Mouse (Mus musculus) embryo, embryonic 11.5 days (tissue): ENCODE measurements around the gene Stac.

Source experiments
- DNase-seq: peaks from one replicate; pipeline ENCODE4 v3.0.0-alpha.2; 2012; ENCODE audit warnings: low read depth, low spot score

Stac gene

GRCm38 (mm10) chr9:111689680-111690483, at the start of gene Stac:
Gene Stac, minus strand, starts transcription at chr9:111690348.
- DNase-seq = peak; percentile 11

- DNase-seq = no peak
Observed at GRCm38 (mm10) chr9:111739431-111740245, 49.5 kb upstream of the Stac start.

- DNase-seq = no peak
Observed at GRCm38 (mm10) chr9:111739026-111739425, 48.9 kb upstream of the Stac start.

GRCm38 (mm10) chr9:111737796-111738195, 47.6 kb upstream of the Stac start:
- DNase-seq = no peak

- no peak for DNase-seq
Observed at GRCm38 (mm10) chr9:111735931-111736330, 45.8 kb upstream of the Stac start.

- no peak for DNase-seq
Observed at GRCm38 (mm10) chr9:111731939-111732670, 42.0 kb upstream of the Stac start.

- DNase-seq = no peak
Observed at GRCm38 (mm10) chr9:111724981-111725593, 34.9 kb upstream of the Stac start.

GRCm38 (mm10) chr9:111714457-111714856, 24.3 kb upstream of the Stac start:
- DNase-seq = no peak

GRCm38 (mm10) chr9:111700101-111700500, 10.0 kb upstream of the Stac start:
- DNase-seq = no peak

GRCm38 (mm10) chr9:111690484-111690855, 322 bp upstream of the Stac start:
- DNase-seq = no peak

- no peak for DNase-seq
Observed at GRCm38 (mm10) chr9:111689146-111689545, 1.0 kb downstream of the Stac start.

- DNase-seq = no peak
Observed at GRCm38 (mm10) chr9:111684170-111684569, 6.0 kb downstream of the Stac start.

GRCm38 (mm10) chr9:111679516-111679915, 10.6 kb downstream of the Stac start:
- DNase-seq = no peak

GRCm38 (mm10) chr9:111669816-111670215, 20.3 kb downstream of the Stac start:
- no peak for DNase-seq

- DNase-seq = no peak
Observed at GRCm38 (mm10) chr9:111655066-111655465, 35.1 kb downstream of the Stac start.

- DNase-seq = no peak
Observed at GRCm38 (mm10) chr9:111644228-111644627, 45.9 kb downstream of the Stac start.

- DNase-seq = no peak
Observed at GRCm38 (mm10) chr9:111643369-111643768, 46.8 kb downstream of the Stac start.

GRCm38 (mm10) chr9:111637641-111638040, 52.5 kb downstream of the Stac start:
- DNase-seq = no peak

- no peak for DNase-seq
Observed at GRCm38 (mm10) chr9:111632833-111633232, 57.3 kb downstream of the Stac start.

- DNase-seq = no peak
Observed at GRCm38 (mm10) chr9:111621191-111621590, 69.0 kb downstream of the Stac start.

GRCm38 (mm10) chr9:111611341-111611740, 78.8 kb downstream of the Stac start:
- DNase-seq = no peak

- no peak for DNase-seq
Observed at GRCm38 (mm10) chr9:111608762-111609161, 81.4 kb downstream of the Stac start.
